Mouse (Mus musculus) brain, embryonic 14.5 days (tissue): ENCODE data around the gene Pdlim7.

Experiments
- CTCF ChIP-seq: fragments of 200-500 bp; IDR thresholded peaks from 2 replicates; pipeline ENCODE4 v1.5.1; 2012; ENCODE audit warnings: inconsistent platforms, mild to moderate bottlenecking, moderate library complexity, borderline replicate concordance; ENCODE audit not compliant: insufficient read depth, insufficient read length; ENCODE audit errors: extremely low read depth
- POLR2A ChIP-seq: fragments of 200-500 bp; IDR thresholded peaks from 2 replicates; pipeline ENCODE4 v1.6.1; 2012; ENCODE audit warnings: mild to moderate bottlenecking, inconsistent platforms, borderline replicate concordance; ENCODE audit not compliant: poor library complexity, insufficient read depth, insufficient read length, severe bottlenecking; ENCODE audit errors: extremely low read depth

GRCm38 (mm10) chr13:55487578-55488498 lies 25.6 kb downstream of the Pdlim7 start, which contains the start of gene Dbn1:
- TF ChIP-seq POLR2A (peak; percentile 85), CTCF (no peak)
